Mouse (Mus musculus) forebrain, embryonic 14.5 days (tissue): ENCODE measurements around the gene 7420426K07Rik. TPM values are rescaled to one million over a fixed set of nuclear protein-coding genes. Genes with fewer than 3 reads are reported as not detected.

Source experiments
- ATAC-seq: fragments of 200-750 bp; cut with Nextera tagmentation; 2 replicates; pipeline ENCODE4 v1.8.0; 2017; ENCODE audit warnings: mild to moderate bottlenecking, moderate library complexity
- DNase-seq: peaks from one replicate; pipeline ENCODE4 v3.0.0-alpha.2; 2015; ENCODE audit warnings: low spot score
- H3K27ac ChIP-seq: fragments of 300-500 bp; sonication (generic); 2 replicates; pipeline ENCODE4 v1.5.1; 2014; ENCODE audit warnings: low read depth, mild to moderate bottlenecking, control low read depth, low read length, moderate library complexity
- H3K27me3 ChIP-seq: fragments of 300-500 bp; sonication (generic); replicated peaks from 2 replicates; pipeline ENCODE4 v1.6.1; 2014; ENCODE audit warnings: low read length, control low read depth, mixed read lengths; ENCODE audit not compliant: control insufficient read depth, insufficient read depth
- H3K36me3 ChIP-seq: fragments of 300-500 bp; sonication (generic); 2 replicates; pipeline ENCODE4 v1.6.1; 2014; ENCODE audit warnings: low read length, control low read depth; ENCODE audit not compliant: control insufficient read depth, insufficient read depth
- H3K4me1 ChIP-seq: fragments of 300-500 bp; sonication (generic); 2 replicates; pipeline ENCODE4 v1.6.1; 2014; ENCODE audit warnings: antibody characterized with exemption, low read length, control low read depth; ENCODE audit not compliant: control insufficient read depth, insufficient read depth
- H3K4me2 ChIP-seq: fragments of 300-500 bp; sonication (generic); 2 replicates; pipeline ENCODE4 v1.6.1; 2014; ENCODE audit warnings: mild to moderate bottlenecking, control low read depth, low read length
- H3K4me3 ChIP-seq: fragments of 300-500 bp; sonication (generic); 2 replicates; pipeline ENCODE4 v1.5.1; 2014; ENCODE audit warnings: low read depth, low read length, control low read depth
- H3K9ac ChIP-seq: fragments of 300-500 bp; sonication (generic); 2 replicates; pipeline ENCODE4 v1.6.1; 2014; ENCODE audit warnings: mild to moderate bottlenecking, low read length, control low read depth, moderate library complexity
- H3K9me3 ChIP-seq: fragments of 300-500 bp; sonication (generic); replicated peaks from 2 replicates; pipeline ENCODE4 v1.6.1; 2016; ENCODE audit warnings: low read length, control low read depth, mixed read lengths; ENCODE audit not compliant: control insufficient read depth
- WGBS: fragments of 180-500 bp; shearing (Covaris S2); extraction: QIAGEN DNeasy Blood & Tissue Kit; methylation state at CpG from one replicate; pipeline ENCODE4 v1.1.7; 2014; 5-methylcytosine and 5-hydroxymethylcytosine counted together
- polyA plus RNA-seq: library from polyadenylated mRNA; unstranded; fragments of >200 nt; fragmentation: Nextera tagmentation; extraction: Ambion mirVana; gene quantifications from 2 replicates; pipeline ENCODE4 v1.2.1, GENCODE M21; 2014

7420426K07Rik gene
- polyA plus RNA-seq, result not detected in 2 replicates

DNA sequence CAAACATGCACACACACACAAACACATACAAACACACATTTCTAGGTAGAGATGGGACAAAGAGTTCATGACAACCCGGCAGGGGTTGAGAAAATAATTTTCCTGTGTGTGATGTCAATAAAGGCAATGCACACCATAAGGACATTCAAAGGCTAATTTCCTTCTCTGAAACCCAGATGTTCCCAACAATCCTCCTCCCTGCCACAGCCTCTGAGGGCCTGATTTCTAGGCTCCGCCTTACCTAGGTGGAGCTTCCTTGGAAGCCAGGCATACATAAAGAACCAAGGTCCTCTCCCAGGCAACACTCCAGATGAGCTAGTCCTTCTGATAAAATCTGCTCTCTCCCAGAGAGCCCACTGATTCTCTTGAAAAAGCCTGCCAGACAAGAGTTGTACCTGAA, at the start of gene 7420426K07Rik:
7420426K07Rik (plus strand) TSS at position 301 of the 400 bp plus-strand sequence.
- DNase-seq (no peak), ATAC-seq (no peak)
- Histone ChIP-seq H3K27me3 (no peaks in the 10 kb centered on the region), H3K4me1 (no peaks in the 10 kb centered on the region), H3K4me2 (no peak within 1 kb of the TSS), H3K9ac (no peak within 1 kb of the TSS), H3K9me3 (no peaks in the 10 kb centered on the region), H3K4me3 (no peak within 1 kb of the TSS), H3K36me3 (no peaks in the 10 kb centered on the region), H3K27ac (no peak within 1 kb of the TSS)
- WGBS, result 100% methylated on average over 2 of the region's 2 CpGs

- H3K4me3 ChIP-seq, result no peak within 1 kb of the TSS
- H3K27me3 ChIP-seq, result no peaks in the 10 kb centered on the region
- no peak within 1 kb of the TSS for H3K9ac ChIP-seq
- 79% methylated on average over 18 of the region's 18 CpGs for WGBS
- DNase-seq, result no peak
- H3K9me3 ChIP-seq, result no peaks in the 10 kb centered on the region
- ATAC-seq, result no peak
- H3K4me2 ChIP-seq, result no peak within 1 kb of the TSS
- no peaks in the 10 kb centered on the region for H3K4me1 ChIP-seq
- H3K36me3 ChIP-seq, result no peaks in the 10 kb centered on the region
- no peak within 1 kb of the TSS for H3K27ac ChIP-seq
Measured at GRCm38 (mm10) chr9:98856210-98856609, 46.7 kb upstream of the 7420426K07Rik start, which contains the start of gene Prr23a2. Prr23a2 (plus strand) TSS chr9:98856494.

GRCm38 (mm10) chr9:98863463-98863862, 39.5 kb upstream of the 7420426K07Rik start:
- Histone ChIP-seq H3K9ac (no peak overlapping the region), H3K9me3 (no peaks in the 10 kb centered on the region), H3K4me2 (no peak overlapping the region), H3K4me1 (no peaks in the 10 kb centered on the region), H3K27ac (no peak overlapping the region), H3K27me3 (no peaks in the 10 kb centered on the region), H3K36me3 (no peaks in the 10 kb centered on the region), H3K4me3 (no peak overlapping the region)
- 84% methylated on average over 3 of the region's 3 CpGs for WGBS
- ATAC-seq (no peak), DNase-seq (no peak)

DNA sequence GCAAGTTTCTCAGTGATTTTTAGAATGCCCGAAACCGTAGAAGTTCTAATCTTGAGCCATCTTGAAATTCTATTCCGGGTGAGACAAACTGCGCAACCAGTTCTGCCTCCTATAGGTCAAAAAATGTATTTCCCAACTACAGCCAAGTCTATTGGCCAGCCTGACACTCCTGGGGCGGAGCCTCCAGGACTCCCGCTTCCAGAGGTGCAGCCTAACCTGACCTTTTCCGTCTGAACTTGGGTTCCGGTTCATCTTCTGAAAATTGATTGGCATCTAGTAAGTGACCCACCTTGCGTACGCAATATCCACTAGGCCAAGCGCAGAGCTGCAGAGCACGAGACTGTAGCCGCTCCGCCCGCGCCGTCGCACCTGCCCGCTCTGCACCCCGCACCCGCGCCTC, 38.3 kb upstream of the 7420426K07Rik start, which contains the start of gene Prr23a3:
Prr23a3 (plus strand) TSS at position 197 of the 400 bp plus-strand sequence.
- ATAC-seq (no peak), DNase-seq (no peak)
- H3K27ac ChIP-seq, result no peak within 1 kb of the TSS
- no peaks in the 10 kb centered on the region for H3K4me1 ChIP-seq
- no peak within 1 kb of the TSS for H3K9ac ChIP-seq
- H3K9me3 ChIP-seq, result no peaks in the 10 kb centered on the region
- no peak within 1 kb of the TSS for H3K4me3 ChIP-seq
- no peaks in the 10 kb centered on the region for H3K27me3 ChIP-seq
- H3K36me3 ChIP-seq, result no peaks in the 10 kb centered on the region
- 56% methylated on average over 22 of the region's 22 CpGs for WGBS
- H3K4me2 ChIP-seq, result no peak within 1 kb of the TSS

DNA sequence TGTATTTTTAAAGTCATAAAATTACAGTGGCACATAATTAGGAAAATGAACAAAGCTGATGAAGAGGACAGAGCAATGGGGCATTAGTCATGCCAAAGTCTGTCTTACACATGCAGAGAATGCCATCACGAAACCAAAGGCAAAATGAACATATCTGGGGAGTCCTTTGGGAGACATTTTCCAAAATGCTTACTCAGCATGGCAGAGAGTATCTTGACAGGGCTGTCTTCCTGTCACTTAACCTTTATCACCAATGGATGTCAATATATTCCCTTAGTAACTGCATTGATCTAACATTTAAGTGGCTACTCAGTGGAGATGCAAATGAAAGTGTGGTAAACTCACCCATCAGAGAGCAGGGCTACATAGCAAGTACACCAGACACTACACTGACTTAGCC, 1.4 kb upstream of the 7420426K07Rik start:
- Histone ChIP-seq H3K36me3 (no peaks in the 10 kb centered on the region), H3K9ac (no peak overlapping the region), H3K27ac (no peak overlapping the region), H3K27me3 (no peaks in the 10 kb centered on the region), H3K9me3 (0 out of 2 replicates have a peak, but pooled peaks cover 4% of the 10 kb centered on the region), H3K4me2 (no peak overlapping the region), H3K4me3 (no peak overlapping the region), H3K4me1 (no peaks in the 10 kb centered on the region)
- DNase-seq, result no peak
- 80% methylated on average over 1 of the region's 1 CpGs for WGBS
- no peak for ATAC-seq

DNA sequence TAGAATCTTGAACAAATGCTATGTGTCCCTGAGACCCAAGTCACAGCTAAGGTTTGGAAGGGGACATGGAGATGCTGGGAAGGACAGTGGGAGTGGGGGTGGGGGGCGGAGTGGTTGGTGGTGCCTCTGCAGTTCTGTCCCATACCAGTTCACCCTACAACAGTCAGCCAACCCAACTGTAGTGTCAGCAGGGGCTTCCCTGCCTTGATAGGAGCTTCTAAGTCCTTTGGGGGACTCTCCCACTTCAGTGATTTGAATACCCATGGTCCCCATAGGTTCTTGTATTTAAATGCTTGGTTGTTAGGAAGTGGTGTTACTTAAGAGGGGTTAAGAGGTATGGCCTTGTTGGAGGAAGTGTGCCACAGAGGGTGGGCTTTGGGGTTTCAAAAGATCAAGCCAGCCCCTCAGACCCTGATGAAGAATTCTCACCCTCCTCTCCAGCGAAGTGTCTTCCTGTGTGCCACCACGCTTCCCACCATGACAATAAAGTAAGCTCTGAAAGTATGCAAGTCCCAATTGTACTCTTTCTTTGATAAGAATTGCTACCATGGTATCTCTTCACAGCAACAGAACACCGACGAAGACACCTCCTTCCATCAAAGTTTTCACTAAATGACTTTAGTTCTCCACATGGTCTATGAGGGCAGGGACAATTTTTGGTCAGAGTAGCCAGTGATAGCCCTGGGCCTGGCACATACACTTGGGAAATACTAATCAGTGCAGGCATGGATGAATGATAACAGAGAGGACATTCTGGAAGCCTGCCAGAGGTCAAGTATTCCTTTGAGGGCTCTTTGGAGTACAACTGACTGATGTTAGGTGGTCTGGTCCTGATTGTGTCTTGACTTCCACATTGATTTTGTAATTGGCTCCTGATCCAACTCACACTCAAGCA, 18.0 kb downstream of the 7420426K07Rik start:
- Histone ChIP-seq H3K9ac (no peak overlapping the region), H3K4me2 (no peak overlapping the region), H3K27ac (no peak overlapping the region), H3K36me3 (no peaks in the 10 kb centered on the region), H3K27me3 (no peaks in the 10 kb centered on the region), H3K4me1 (no peaks in the 10 kb centered on the region), H3K9me3 (no peaks in the 10 kb centered on the region), H3K4me3 (no peak overlapping the region)
- DNase-seq (no peak), ATAC-seq (no peak)
- 91% methylated on average over 5 of the region's 5 CpGs for WGBS

DNA sequence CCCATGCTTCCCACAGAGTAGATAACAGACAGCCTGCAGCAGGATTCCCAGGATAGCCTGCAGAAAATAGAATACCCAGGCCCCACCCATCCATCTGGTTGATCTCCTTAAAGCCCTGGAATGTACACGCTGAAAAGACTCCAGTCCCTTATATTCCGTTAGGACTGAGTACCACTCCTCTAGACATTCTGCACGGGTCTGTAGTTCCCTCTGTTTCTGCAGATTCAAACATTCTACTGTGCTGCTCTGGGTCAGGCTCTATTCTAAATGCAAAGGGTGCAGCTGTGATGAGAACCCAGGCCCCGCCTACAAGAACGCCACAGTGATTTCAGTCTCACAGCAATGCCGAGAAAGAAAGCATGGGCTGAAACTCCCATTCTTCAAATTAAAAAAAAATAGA, 20.2 kb downstream of the 7420426K07Rik start:
- no peaks in the 10 kb centered on the region for H3K36me3 ChIP-seq
- no peaks in the 10 kb centered on the region for H3K9me3 ChIP-seq
- WGBS, result 16% methylated on average over 6 of the region's 6 CpGs
- no peak overlapping the region for H3K27ac ChIP-seq
- H3K4me2 ChIP-seq, result no peak overlapping the region
- H3K4me1 ChIP-seq, result no peaks in the 10 kb centered on the region
- H3K4me3 ChIP-seq, result no peak overlapping the region
- no peak overlapping the region for H3K9ac ChIP-seq
- DNase-seq (no peak), ATAC-seq (no peak)
- no peaks in the 10 kb centered on the region for H3K27me3 ChIP-seq

DNA sequence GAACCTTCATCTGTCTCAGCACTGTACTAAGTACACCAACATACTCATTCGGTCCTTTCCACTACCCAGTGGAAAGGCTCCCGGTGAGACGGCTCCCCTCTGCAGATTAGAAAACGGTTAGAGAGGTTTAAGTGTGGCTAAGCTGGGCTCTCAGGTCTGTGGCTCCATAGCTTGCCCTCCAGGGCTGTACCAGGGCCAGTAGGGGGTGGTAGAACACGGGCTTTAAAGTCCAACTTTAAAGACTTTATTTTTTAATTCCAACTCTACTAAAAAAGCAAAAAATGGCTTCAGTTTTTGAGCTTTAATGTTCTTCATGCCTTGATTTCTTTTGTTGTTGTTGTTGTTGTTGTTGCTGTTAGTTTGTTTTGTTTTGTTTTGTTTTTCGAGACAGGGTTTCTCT, 21.3 kb downstream of the 7420426K07Rik start:
- ATAC-seq, result no peak
- no peak overlapping the region for H3K4me3 ChIP-seq
- H3K4me2 ChIP-seq, result no peak overlapping the region

DNA sequence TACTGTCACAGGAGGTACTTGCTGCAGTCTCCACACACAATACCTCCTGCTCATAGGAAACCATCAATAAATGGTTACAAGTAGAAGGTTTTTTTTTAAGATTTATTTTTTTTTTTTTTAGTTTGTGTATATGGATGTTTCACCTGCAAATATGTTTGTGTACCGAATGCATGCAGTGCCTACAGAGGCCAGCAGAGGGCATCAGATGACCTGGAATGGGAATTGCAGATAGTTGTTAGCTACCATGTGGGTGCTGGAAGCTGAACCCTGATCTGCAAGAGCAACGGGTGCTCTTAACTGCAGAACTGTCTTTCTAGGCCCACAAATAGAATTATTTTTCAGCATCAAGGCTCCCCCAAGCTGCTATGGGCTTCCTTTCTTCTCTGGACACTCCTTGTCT, 26.6 kb downstream of the 7420426K07Rik start:
- Histone ChIP-seq H3K4me1 (no peaks in the 10 kb centered on the region), H3K9ac (no peak overlapping the region), H3K36me3 (no peaks in the 10 kb centered on the region), H3K27ac (no peak overlapping the region), H3K27me3 (no peaks in the 10 kb centered on the region), H3K4me2 (no peak overlapping the region), H3K4me3 (no peak overlapping the region), H3K9me3 (no peaks in the 10 kb centered on the region)
- WGBS, result 91% methylated on average over 2 of the region's 2 CpGs
- no peak for DNase-seq
- no peak for ATAC-seq

More for the DNA sequence above, 21.3 kb downstream of the 7420426K07Rik start:
- no peaks in the 10 kb centered on the region for H3K4me1 ChIP-seq
- H3K9ac ChIP-seq, result no peak overlapping the region
- H3K9me3 ChIP-seq, result no peaks in the 10 kb centered on the region
- no peak overlapping the region for H3K27ac ChIP-seq
- 52% methylated on average over 6 of the region's 6 CpGs for WGBS
- no peaks in the 10 kb centered on the region for H3K27me3 ChIP-seq
- DNase-seq, result no peak
- H3K36me3 ChIP-seq, result no peaks in the 10 kb centered on the region
